Mouse (Mus musculus) cerebellum, adult 2 months (tissue): ENCODE data around the gene Acox2.

ENCODE experiments used
- CTCF ChIP-seq: fragments of 200-500 bp; IDR thresholded peaks from 2 replicates; pipeline ENCODE4 v1.5.1; 2011; ENCODE audit warnings: low read depth, mild to moderate bottlenecking, control low read depth, low read length, moderate library complexity, borderline replicate concordance; ENCODE audit not compliant: insufficient read depth
- POLR2A ChIP-seq: fragments of 200-500 bp; IDR thresholded peaks from 2 replicates; pipeline ENCODE4 v1.6.1; 2011; ENCODE audit warnings: low read length, control low read depth, borderline replicate concordance; ENCODE audit not compliant: insufficient read depth

GRCm38 (mm10) chr14:8306884-8307283 is 47.7 kb upstream of the Acox2 start:
- TF ChIP-seq CTCF (no peak), POLR2A (no peak)
